Mouse (Mus musculus): ENCODE data around the gene Defb18. TPM values are rescaled to one million over a fixed set of nuclear protein-coding genes. Genes with fewer than 3 reads are reported as not detected.

Defb18 gene
- polyA plus RNA-seq (2012; fragmentation: generic; extraction: Trizol): not detected

DNA sequence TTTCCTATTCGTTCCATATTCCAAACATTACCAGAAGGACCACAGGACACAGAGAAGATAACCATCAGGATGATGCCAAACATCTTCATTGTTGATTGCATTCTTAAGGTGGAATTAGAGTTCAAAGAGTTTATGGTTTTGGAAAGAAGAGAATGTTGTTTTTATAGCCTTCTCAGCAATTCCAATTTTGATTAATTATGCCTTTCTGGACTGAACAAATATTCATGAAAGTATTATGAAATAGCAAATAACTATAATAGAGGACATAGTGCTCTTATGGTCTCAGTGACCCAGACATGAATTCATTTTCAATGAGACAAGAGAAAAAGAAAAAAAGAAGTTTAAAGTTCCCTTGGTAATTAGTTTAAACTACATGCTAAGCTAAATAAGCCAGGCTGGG lies at the start of gene Defb18:
Gene Defb18, minus strand, starts transcription at position 101 of the 400 bp plus-strand sequence.

DNA sequence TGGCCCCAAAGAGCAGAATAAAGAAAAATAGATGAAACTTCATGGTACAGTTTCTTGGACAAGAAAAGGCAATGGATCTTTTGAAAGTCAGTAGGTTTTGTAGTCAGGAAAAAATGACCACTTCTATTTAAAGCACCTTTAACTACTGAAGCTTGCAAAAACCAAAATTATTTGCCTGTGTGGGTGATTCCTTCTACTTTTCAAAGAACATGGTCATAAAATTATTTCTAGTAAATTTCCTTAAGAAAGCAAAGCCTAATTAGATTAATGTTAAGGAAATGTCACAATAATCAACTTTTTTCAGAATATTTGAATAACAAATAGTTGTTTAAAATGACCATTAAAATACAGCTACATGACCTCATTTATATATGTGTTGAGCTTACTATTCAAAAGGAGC lies 27.8 kb upstream of the Defb18 start, which contains the start of gene Defb41:
Gene Defb41, minus strand, starts transcription at position 101 of the 400 bp plus-strand sequence.

Other genes starting within 250 kb of the Defb18 start
- not detected for gene Crisp4, start 91.5 kb downstream of the Defb18 start, polyA plus RNA-seq (2012; fragmentation: generic; extraction: Trizol)
- gene Defb41, start 27.7 kb upstream of the Defb18 start, polyA plus RNA-seq (2012; fragmentation: generic; extraction: Trizol): under 1 TPM in 1 of 2 experiments, not detected in 1; 0.27 TPM

All from C3H10T1/2 (cell line).